In the genomic region with DNA sequence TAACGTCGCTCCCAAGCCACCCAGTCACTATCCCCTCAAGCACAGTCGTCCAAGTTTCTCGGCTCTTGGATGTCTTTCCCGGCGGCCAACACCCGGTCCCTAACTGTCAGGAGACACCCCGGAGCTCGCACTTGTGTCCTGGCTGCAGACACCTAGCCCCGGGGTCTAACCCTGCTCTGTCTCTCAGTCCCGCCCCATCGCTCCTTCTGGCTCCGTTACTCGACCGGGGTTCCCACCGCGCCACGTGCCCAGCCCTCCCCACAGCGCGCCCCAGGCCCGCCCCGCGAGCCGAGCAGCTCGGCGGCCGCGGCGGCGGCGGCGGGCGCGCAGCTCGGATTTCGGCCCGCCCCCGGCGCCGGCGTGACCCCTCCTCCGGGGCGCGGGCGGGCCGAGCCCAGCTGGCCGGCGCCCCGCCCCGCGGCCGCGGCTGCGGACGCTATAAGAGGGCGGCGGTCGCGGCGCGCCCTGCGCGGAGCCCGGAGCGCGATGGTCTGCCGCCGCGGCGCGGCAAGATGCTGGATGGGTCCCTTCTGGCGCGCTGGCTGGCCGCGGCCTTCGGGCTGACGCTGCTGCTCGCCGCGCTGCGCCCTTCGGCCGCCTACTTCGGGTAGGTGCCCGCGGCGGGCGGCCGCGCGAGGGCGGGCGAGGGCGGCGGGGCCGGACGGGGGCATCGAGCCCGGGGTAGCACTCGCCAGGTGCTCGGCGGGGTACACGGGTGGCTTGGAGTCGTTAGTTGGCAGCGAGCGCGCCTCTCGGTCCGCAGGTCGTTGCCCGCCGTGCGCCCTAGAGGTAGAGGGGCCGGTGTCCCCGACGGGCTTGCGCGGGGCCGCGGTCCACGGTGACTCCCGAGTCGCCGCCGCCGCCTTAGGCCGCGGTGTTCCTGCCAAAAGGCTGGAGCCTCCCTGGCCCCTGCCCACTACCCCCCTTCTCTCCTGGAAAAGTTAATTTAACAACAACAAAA, we compare ENCODE assay signal across 8 mouse cellular contexts. TPM values are rescaled to one million over a fixed set of nuclear protein-coding genes. Genes with fewer than 3 reads are reported as not detected.
DNase-seq lines count a peak whose midpoint lies in the region; ATAC-seq and TF ChIP-seq lines count a peak whose summit lies in the region.

A gene (plus strand): TSS at position 468 of the 961 bp plus-strand sequence.

- peak within 1 kb of the TSS; percentile 57 for H3K9ac ChIP-seq in hindbrain, embryonic 15.5 days
- H3K9ac ChIP-seq in limb, embryonic 15.5 days, result peak within 1 kb of the TSS; percentile 70
- peak within 1 kb of the TSS; percentile 50; the same call in 1 of the 2 replicates for H3K9ac ChIP-seq in midbrain, postnatal 0 days (replicated peaks; ENCODE audit: low read length, poor library complexity, severe bottlenecking)

- no peaks in the 10 kb centered on the region for H3K9me3 ChIP-seq in hindbrain, embryonic 15.5 days
- no peaks in the 10 kb centered on the region for H3K9me3 ChIP-seq in limb, embryonic 15.5 days
- no peaks in the 10 kb centered on the region for H3K9me3 ChIP-seq in midbrain, postnatal 0 days (ENCODE audit: low read length)

- TF ChIP-seq CTCF in midbrain, postnatal 0 days (IDR thresholded peaks at IDR 0.05), result no peak

- WGBS in hindbrain, embryonic 15.5 days, result under 1% methylated on average over 77 of the region's 128 CpGs
- WGBS in limb, embryonic 15.5 days, result under 1% methylated on average over 115 of the region's 128 CpGs
- WGBS in midbrain, postnatal 0 days, result under 1% methylated on average over 108 of the region's 128 CpGs

- no peak within 1 kb of the TSS for H3K27ac ChIP-seq in hindbrain, embryonic 15.5 days (replicated peaks)
- H3K27ac ChIP-seq in limb, embryonic 15.5 days, result peak within 1 kb of the TSS; percentile 88
- no peak within 1 kb of the TSS for H3K27ac ChIP-seq in midbrain, postnatal 0 days (ENCODE audit: low read depth, low read length)

- peak within 1 kb of the TSS; percentile 94 for H3K4me2 ChIP-seq in hindbrain, embryonic 15.5 days
- H3K4me2 ChIP-seq in limb, embryonic 15.5 days, result peak within 1 kb of the TSS; percentile 87
- peak within 1 kb of the TSS; percentile 90 for H3K4me2 ChIP-seq in midbrain, postnatal 0 days (ENCODE audit: low read depth, low read length, poor library complexity, severe bottlenecking)

- H3K27me3 ChIP-seq in hindbrain, embryonic 15.5 days, result peaks cover 58% of the 10 kb centered on the region
- H3K27me3 ChIP-seq in limb, embryonic 15.5 days, result peaks cover 49% of the 10 kb centered on the region
- H3K27me3 ChIP-seq in midbrain, postnatal 0 days (ENCODE audit: insufficient read depth, low read length), result peaks cover 68% of the 10 kb centered on the region

- H3K36me3 ChIP-seq in hindbrain, embryonic 15.5 days, result no peaks in the 10 kb centered on the region
- no peaks in the 10 kb centered on the region for H3K36me3 ChIP-seq in limb, embryonic 15.5 days
- no peaks in the 10 kb centered on the region for H3K36me3 ChIP-seq in midbrain, postnatal 0 days (ENCODE audit: insufficient read depth, low read length)

- peak; percentile 35; the same call in 1 of the 2 replicates for ATAC-seq in hindbrain, embryonic 15.5 days (ENCODE audit: low FRiP score, low read depth)
- ATAC-seq in limb, embryonic 15.5 days (ENCODE audit: insufficient number of reproducible peaks, low FRiP score, low TSS enrichment, low read depth), result peak; percentile 68
- peak; percentile 18; the same call in 1 of the 2 replicates for ATAC-seq in midbrain, postnatal 0 days (ENCODE audit: low FRiP score)

- peaks cover 44% of the 10 kb centered on the region for H3K4me1 ChIP-seq in hindbrain, embryonic 15.5 days (replicated peaks)
- peaks cover 71% of the 10 kb centered on the region for H3K4me1 ChIP-seq in limb, embryonic 15.5 days
- peaks cover 4% of the 10 kb centered on the region; the same call in 1 of the 2 replicates for H3K4me1 ChIP-seq in midbrain, postnatal 0 days (ENCODE audit: insufficient read depth, low read length)

- peak; percentile 57 to 68 for DNase-seq in cerebellum, postnatal 10 days
- DNase-seq in cerebellum, adult 9-10 months, result no peak
- DNase-seq in adrenal gland, postnatal 14 days, result peak; percentile 76
- DNase-seq in gastrocnemius, postnatal 10 days, result peak; percentile 79
- DNase-seq in midbrain, postnatal 0 days (ENCODE audit: low spot score), result peak; percentile 56
- no peak for DNase-seq in T-cell, adult 2 months (ENCODE audit: low spot score)

- peak within 1 kb of the TSS; percentile 62 for H3K4me3 ChIP-seq in hindbrain, embryonic 15.5 days
- H3K4me3 ChIP-seq in limb, embryonic 15.5 days, result peak within 1 kb of the TSS; percentile 72
- H3K4me3 ChIP-seq in midbrain, postnatal 0 days (ENCODE audit: low read depth, low read length), result peak within 1 kb of the TSS; percentile 61

RNA-seq across cellular contexts. Expression of the gene that starts here (rescaled TPM):
- total RNA-seq in adrenal gland, postnatal 14 days (2021), result 0.98 and 1.1 TPM in 2 replicates
- 10 to 100 TPM; 11.1 to 11.8 TPM for total RNA-seq in gastrocnemius, postnatal 10 days (2021)
- polyA plus RNA-seq in hindbrain, embryonic 15.5 days (2015; fragmentation: Nextera tagmentation; extraction: Ambion mirVana), result 3.5 and 4.1 TPM in 2 replicates
- polyA plus RNA-seq in limb, embryonic 15.5 days (2015; fragmentation: Nextera tagmentation; extraction: Ambion mirVana), result 12.1 and 14.0 TPM in 2 replicates
- 4.2 and 5.6 TPM in 2 replicates for total RNA-seq in midbrain, postnatal 0 days (2014; rRNA removed)
- polyA plus RNA-seq in midbrain, postnatal 0 days (2015; fragmentation: Nextera tagmentation; extraction: Ambion mirVana), result 2.3 and 2.9 TPM in 2 replicates

Comparison
In these comparisons a context has a peak if more than half of its experiments do, and no peak if none do; other contexts are left out.
1. DNase-seq: peak in cerebellum, postnatal 10 days (2 of 2), adrenal gland, postnatal 14 days (single experiment), gastrocnemius, postnatal 10 days (single experiment) and midbrain, postnatal 0 days (single experiment); none in cerebellum, adult 9-10 months (single experiment) and T-cell, adult 2 months (single experiment).
2. ATAC-seq: peak in every context shown above with its lines; median percentile 68 in limb, embryonic 15.5 days; 35 in hindbrain, embryonic 15.5 days; 18 in midbrain, postnatal 0 days.
3. Peak in every context shown above with its lines, with median percentiles within 50 percentile points of each other: H3K4me2 ChIP-seq, H3K4me3 ChIP-seq and H3K9ac ChIP-seq.